Mouse (Mus musculus): Measurements from ENCODE around the gene Tbc1d8b. TPM values are rescaled to one million over a fixed set of nuclear protein-coding genes. Genes with fewer than 3 reads are reported as not detected.
"Not testable (repeated sequence)": the region's sequence is repeated elsewhere in the genome, so short reads cannot be mapped to it uniquely, and the experiment has no call there.

Gene Tbc1d8b
- polyA plus RNA-seq, 1 experiment from 2014 or later = 0.47 TPM

DNA sequence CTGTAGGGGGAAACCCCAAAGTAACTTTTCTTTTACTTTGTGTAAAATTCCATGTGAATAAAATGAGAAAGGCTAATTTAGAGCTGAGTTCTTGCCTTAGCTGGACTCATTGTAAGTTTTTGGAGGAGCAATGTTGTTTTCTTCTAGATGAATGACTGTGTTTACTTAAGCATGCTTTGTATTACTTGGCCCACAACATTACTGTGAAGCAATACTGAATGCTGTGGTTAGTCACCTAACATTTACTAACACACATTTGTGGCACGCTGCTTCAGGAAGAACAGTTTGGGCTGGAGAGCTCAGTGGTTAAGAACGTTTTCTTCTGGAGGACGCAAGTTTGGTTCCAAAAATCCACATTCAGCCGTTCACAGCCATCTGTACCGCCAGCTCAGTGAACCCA is 52.3 kb downstream of the Tbc1d8b start:
- Histone ChIP-seq H3K4me1 (no peaks in the 10 kb centered on the region), H3K36me3 (no peaks in the 10 kb centered on the region), H3K9ac (replicated peaks) (no peak overlapping the region), H3K27me3 (replicated peaks) (0 out of 2 replicates have a peak, but pooled peaks cover 2% of the 10 kb centered on the region), H3K4me3 (replicated peaks) (no peak overlapping the region), H3K4me2 (no peak overlapping the region), H3K9me3 (replicated peaks) (no peaks in the 10 kb centered on the region), H3K27ac (replicated peaks) (no peak overlapping the region)
- ATAC-seq (ENCODE audit: low FRiP score) = no peak
- 87% methylated on average over 5 of the region's 5 CpGs for WGBS

GRCm38 (mm10) chrX:139751855-139752254 is 67.1 kb downstream of the Tbc1d8b start:
- H3K9me3 ChIP-seq (replicated peaks) = no peaks in the 10 kb centered on the region

GRCm38 (mm10) chrX:139758634-139759033 is 73.8 kb downstream of the Tbc1d8b start:
- H3K4me1 ChIP-seq = not testable (repeated sequence)

More at GRCm38 (mm10) chrX:139751855-139752254, 67.1 kb downstream of the Tbc1d8b start:
- H3K9ac ChIP-seq (replicated peaks) = no peak overlapping the region
- no peak overlapping the region for H3K4me2 ChIP-seq
- H3K27ac ChIP-seq (replicated peaks) = no peak overlapping the region
- ATAC-seq (ENCODE audit: low FRiP score) = no peak
- no peaks in the 10 kb centered on the region for H3K36me3 ChIP-seq
- H3K27me3 ChIP-seq (replicated peaks) = no peaks in the 10 kb centered on the region; the same call in 1 of the 2 replicates
- no peaks in the 10 kb centered on the region for H3K4me1 ChIP-seq
- no peak overlapping the region for H3K4me3 ChIP-seq (replicated peaks)
- WGBS = 0% methylated on average over 1 of the region's 1 CpGs

DNA sequence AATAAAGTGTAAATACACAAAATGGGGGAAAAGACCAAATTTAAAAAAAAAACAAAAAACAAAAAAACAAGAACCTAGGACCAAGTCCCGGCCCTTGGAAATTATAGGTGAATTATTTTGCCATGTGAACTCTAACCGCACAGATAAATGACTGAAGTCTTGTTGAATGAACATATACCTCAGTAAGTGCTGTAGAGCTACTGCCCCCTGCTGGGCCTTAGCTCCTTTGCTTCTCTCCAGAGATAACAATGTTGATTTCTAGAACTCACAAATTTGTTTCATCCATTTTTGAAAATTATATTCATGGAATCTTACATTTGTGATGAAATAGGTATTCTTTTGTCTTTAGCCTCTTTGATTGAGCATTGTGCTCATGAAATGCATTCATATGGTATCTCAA is 77.8 kb downstream of the Tbc1d8b start:
- Histone ChIP-seq H3K4me1 (no peaks in the 10 kb centered on the region), H3K9ac (replicated peaks) (no peak overlapping the region), H3K27ac (replicated peaks) (no peak overlapping the region), H3K36me3 (no peaks in the 10 kb centered on the region), H3K4me2 (no peak overlapping the region), H3K9me3 (replicated peaks) (no peaks in the 10 kb centered on the region), H3K27me3 (replicated peaks) (no peaks in the 10 kb centered on the region), H3K4me3 (replicated peaks) (no peak overlapping the region)
- WGBS = 83% methylated on average over 2 of the region's 2 CpGs
- no peak for ATAC-seq (ENCODE audit: low FRiP score)

More at GRCm38 (mm10) chrX:139758634-139759033, 73.8 kb downstream of the Tbc1d8b start:
- H3K4me3 ChIP-seq (replicated peaks); ATAC-seq (ENCODE audit: low FRiP score); H3K27ac ChIP-seq (replicated peaks); H3K36me3 ChIP-seq; H3K9ac ChIP-seq (replicated peaks); H3K27me3 ChIP-seq (replicated peaks); H3K4me2 ChIP-seq; H3K9me3 ChIP-seq (replicated peaks): not testable (repeated sequence)
- 90% methylated on average over 3 of the region's 3 CpGs for WGBS

DNA sequence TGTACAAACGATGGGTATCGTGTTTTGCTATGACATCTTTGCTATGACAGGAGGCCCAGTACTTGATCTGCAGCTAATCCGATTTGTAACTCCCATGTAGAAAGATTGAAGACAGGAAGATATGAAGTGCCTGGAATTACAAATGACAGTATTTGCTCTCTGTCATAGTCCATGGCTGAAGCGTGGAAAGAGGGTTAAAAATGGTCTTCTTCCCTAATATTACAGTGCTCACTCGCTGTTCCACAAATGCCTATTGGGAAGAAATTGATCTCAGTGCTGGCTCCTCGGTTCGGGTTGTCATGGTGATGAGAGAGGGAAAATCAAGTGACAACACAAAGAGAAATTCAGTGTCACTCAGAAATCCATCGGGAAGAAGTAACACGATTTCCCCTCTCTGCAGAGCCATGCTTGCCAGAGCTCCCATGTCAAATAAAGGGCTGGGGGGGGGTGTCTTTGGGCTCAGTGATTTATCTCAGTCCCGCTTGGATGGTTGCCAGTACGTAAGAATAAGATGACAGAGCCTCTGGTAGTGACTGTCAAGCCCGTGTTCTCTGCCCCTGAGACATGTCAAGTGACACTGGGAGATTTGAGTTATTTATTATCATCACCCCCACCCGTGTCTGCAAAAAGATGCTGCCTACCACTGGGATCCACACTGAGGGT is 85.3 kb downstream of the Tbc1d8b start:
- H3K36me3 ChIP-seq = no peaks in the 10 kb centered on the region
- no peak overlapping the region for H3K9ac ChIP-seq (replicated peaks)
- ATAC-seq (ENCODE audit: low FRiP score) = no peak
- H3K4me3 ChIP-seq (replicated peaks) = no peak overlapping the region
- H3K27ac ChIP-seq (replicated peaks) = no peak overlapping the region
- no peaks in the 10 kb centered on the region for H3K4me1 ChIP-seq
- WGBS = 58% methylated on average over 13 of the region's 13 CpGs
- no peaks in the 10 kb centered on the region for H3K9me3 ChIP-seq (replicated peaks)
- no peak overlapping the region for H3K4me2 ChIP-seq
- peaks cover 5% of the 10 kb centered on the region for H3K27me3 ChIP-seq (replicated peaks)

DNA sequence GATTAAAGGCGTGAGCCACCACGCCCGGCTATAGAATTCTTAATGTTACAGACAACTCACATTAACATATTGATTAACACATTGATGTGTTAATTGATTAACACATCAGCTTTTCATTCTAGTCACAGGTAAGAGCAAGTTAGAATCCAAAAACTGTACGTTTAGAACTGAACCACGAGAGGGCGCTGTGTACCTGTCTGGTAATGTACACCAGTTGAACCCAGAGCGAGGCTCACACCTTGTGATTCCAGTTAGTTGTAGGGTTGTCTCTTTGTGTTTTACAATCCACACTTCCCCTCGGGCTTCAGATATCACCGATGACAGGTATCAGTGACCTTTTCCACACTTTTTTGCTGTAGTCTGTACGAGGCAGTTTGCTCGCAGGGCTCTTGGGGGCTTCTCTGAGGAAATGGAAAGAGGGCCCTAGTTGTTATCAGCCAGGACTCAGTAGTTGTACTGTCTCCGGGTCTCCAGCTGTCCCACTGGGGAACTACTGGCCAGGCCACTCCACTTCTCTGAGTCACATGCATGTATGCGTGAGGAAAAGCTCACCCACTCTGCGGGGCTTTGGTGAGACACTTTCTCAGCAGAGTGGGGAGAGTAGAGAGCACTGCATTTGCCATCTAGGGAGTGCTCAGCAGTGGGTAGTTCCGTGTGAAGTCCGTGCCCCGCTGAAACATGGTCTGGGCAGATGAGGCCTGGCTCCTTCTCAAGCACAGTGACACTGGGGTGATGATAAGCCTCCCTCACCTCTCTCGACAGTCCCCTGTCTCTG is 89.7 kb downstream of the Tbc1d8b start:
- ATAC-seq (ENCODE audit: low FRiP score) = no peak
- Histone ChIP-seq H3K9me3 (replicated peaks) (no peaks in the 10 kb centered on the region), H3K27me3 (replicated peaks) (peaks cover 5% of the 10 kb centered on the region), H3K9ac (replicated peaks) (no peak overlapping the region), H3K4me1 (no peaks in the 10 kb centered on the region), H3K36me3 (no peaks in the 10 kb centered on the region), H3K27ac (replicated peaks) (no peak overlapping the region), H3K4me3 (replicated peaks) (no peak overlapping the region), H3K4me2 (no peak overlapping the region)
- WGBS = 39% methylated on average over 18 of the region's 18 CpGs

GRCm38 (mm10) chrX:139775084-139775612 is 90.4 kb downstream of the Tbc1d8b start:
- 85% methylated on average over 7 of the region's 7 CpGs for WGBS
- no peak overlapping the region for H3K4me2 ChIP-seq

GRCm38 (mm10) chrX:139777357-139777756 is 92.6 kb downstream of the Tbc1d8b start:
- WGBS = 42% methylated on average over 4 of the region's 4 CpGs
- H3K4me3 ChIP-seq (replicated peaks) = no peak overlapping the region
- no peak for ATAC-seq (ENCODE audit: low FRiP score)

More at GRCm38 (mm10) chrX:139775084-139775612, 90.4 kb downstream of the Tbc1d8b start:
- no peaks in the 10 kb centered on the region for H3K9me3 ChIP-seq (replicated peaks)
- peaks cover 5% of the 10 kb centered on the region for H3K27me3 ChIP-seq (replicated peaks)
- no peak overlapping the region for H3K27ac ChIP-seq (replicated peaks)
- H3K9ac ChIP-seq (replicated peaks) = no peak overlapping the region
- H3K4me1 ChIP-seq = no peaks in the 10 kb centered on the region
- no peak for ATAC-seq (ENCODE audit: low FRiP score)
- H3K4me3 ChIP-seq (replicated peaks) = no peak overlapping the region
- H3K36me3 ChIP-seq = no peaks in the 10 kb centered on the region

GRCm38 (mm10) chrX:139778886-139779285 is 94.1 kb downstream of the Tbc1d8b start:
- no peaks in the 10 kb centered on the region for H3K36me3 ChIP-seq
- peaks cover 5% of the 10 kb centered on the region; the same call in 1 of the 2 replicates for H3K27me3 ChIP-seq (replicated peaks)
- H3K4me2 ChIP-seq = no peak overlapping the region
- WGBS = 85% methylated on average over 1 of the region's 1 CpGs
- H3K4me1 ChIP-seq = no peaks in the 10 kb centered on the region
- H3K27ac ChIP-seq (replicated peaks) = no peak overlapping the region
- no peak for ATAC-seq (ENCODE audit: low FRiP score)
- no peaks in the 10 kb centered on the region for H3K9me3 ChIP-seq (replicated peaks)
- H3K4me3 ChIP-seq (replicated peaks) = no peak overlapping the region
- H3K9ac ChIP-seq (replicated peaks) = no peak overlapping the region

More at GRCm38 (mm10) chrX:139777357-139777756, 92.6 kb downstream of the Tbc1d8b start:
- no peaks in the 10 kb centered on the region for H3K9me3 ChIP-seq (replicated peaks)
- peaks cover 5% of the 10 kb centered on the region; the same call in 1 of the 2 replicates for H3K27me3 ChIP-seq (replicated peaks)
- no peak overlapping the region for H3K27ac ChIP-seq (replicated peaks)
- no peak overlapping the region for H3K9ac ChIP-seq (replicated peaks)
- H3K4me1 ChIP-seq = no peaks in the 10 kb centered on the region
- H3K4me2 ChIP-seq = no peak overlapping the region
- H3K36me3 ChIP-seq = no peaks in the 10 kb centered on the region

DNA sequence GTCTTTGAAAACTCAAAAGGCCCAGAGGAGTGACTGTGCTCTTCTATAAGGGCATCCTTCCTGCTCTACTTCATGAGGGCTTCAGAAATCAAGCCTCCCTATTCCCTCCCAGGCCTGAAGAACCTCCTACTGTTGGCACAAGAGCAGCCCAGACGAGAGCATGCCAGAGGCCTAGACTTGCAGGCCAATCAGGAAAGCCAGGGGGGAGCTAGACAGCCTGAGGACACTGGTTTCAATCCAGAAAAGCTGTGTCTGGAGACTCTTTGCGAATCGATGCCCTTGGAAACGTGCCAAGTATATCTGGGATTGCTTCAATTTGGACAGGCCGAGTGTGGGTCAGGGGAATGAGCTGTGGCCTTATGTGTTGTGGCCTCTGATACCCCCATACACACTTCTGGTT is 94.6 kb downstream of the Tbc1d8b start:
- Histone ChIP-seq H3K4me1 (no peaks in the 10 kb centered on the region), H3K36me3 (no peaks in the 10 kb centered on the region), H3K4me3 (replicated peaks) (no peak overlapping the region), H3K27me3 (replicated peaks) (peaks cover 5% of the 10 kb centered on the region; the same call in 1 of the 2 replicates), H3K4me2 (no peak overlapping the region), H3K9me3 (replicated peaks) (no peaks in the 10 kb centered on the region), H3K27ac (replicated peaks) (no peak overlapping the region), H3K9ac (replicated peaks) (no peak overlapping the region)
- WGBS = 74% methylated on average over 5 of the region's 5 CpGs
- ATAC-seq (ENCODE audit: low FRiP score) = no peak

- Histone ChIP-seq H3K36me3 (no peaks in the 10 kb centered on the region), H3K9ac (replicated peaks) (no peak overlapping the region), H3K4me1 (no peaks in the 10 kb centered on the region), H3K4me2 (no peak overlapping the region), H3K9me3 (replicated peaks) (no peaks in the 10 kb centered on the region), H3K27ac (replicated peaks) (no peak overlapping the region), H3K27me3 (replicated peaks) (0 out of 2 replicates have a peak, but pooled peaks cover 2% of the 10 kb centered on the region), H3K4me3 (replicated peaks) (no peak overlapping the region)
- WGBS = 70% methylated on average over 3 of the region's 3 CpGs
- no peak for ATAC-seq (ENCODE audit: low FRiP score)
Measured at GRCm38 (mm10) chrX:139780988-139781387, 96.2 kb downstream of the Tbc1d8b start.
